Mouse (Mus musculus) adrenal gland, postnatal 4 days (tissue): ENCODE data around the gene Nipsnap1. TPM values are rescaled to one million over a fixed set of nuclear protein-coding genes. Genes with fewer than 3 reads are reported as not detected.

Experiments
- microRNA-seq: library from miRNA; unstranded; fragments of <30 nt; microRNA quantifications from one replicate; pipeline ENCODE4 v1.2.0, GENCODE M21; 2021
- total RNA-seq, 2 experiments: library from RNA; stranded (reverse); gene quantifications; 2 replicates each; pipeline ENCODE4 v1.2.3; 2021

Nipsnap1 gene
- total RNA-seq, 2 experiments from 2014 or later = 55.8 to 55.9 TPM

Small RNA genes within 50 kb of the gene (microRNA-seq; reads per million reads assigned to microRNA genes)
- 1.6 reads per million for gene Mir6918

Other genes starting within 250 kb of the Nipsnap1 start
- gene Ascc2, start 236.2 kb upstream of the Nipsnap1 start, total RNA-seq = 10 to 100 TPM; 37.9 to 40.1 TPM
- 100 to 1,000 TPM; 558 to 634 TPM for gene Uqcr10, start 169.6 kb upstream of the Nipsnap1 start, total RNA-seq
- 10 to 100 TPM; 45.4 to 45.7 TPM for gene Zmat5, start 169.3 kb upstream of the Nipsnap1 start, total RNA-seq
- under 1 TPM; 0.20 to 0.50 TPM for gene Cabp7, start 127.2 kb upstream of the Nipsnap1 start, total RNA-seq
- gene Nf2, start 24.4 kb upstream of the Nipsnap1 start, total RNA-seq = 10 to 100 TPM; 85.2 to 90.4 TPM
- 10 to 100 TPM; 36.3 to 37.6 TPM for gene Thoc5, start 21.4 kb downstream of the Nipsnap1 start, total RNA-seq
- 1 to 10 TPM; 3.0 to 3.9 TPM for gene Nefh, start 74.1 kb downstream of the Nipsnap1 start, total RNA-seq
- 10 to 100 TPM; 69.9 to 78.3 TPM for gene Ap1b1, start 112.9 kb downstream of the Nipsnap1 start, total RNA-seq
- gene Rasl10a, start 184.2 kb downstream of the Nipsnap1 start, total RNA-seq = 1 to 10 TPM in 1 of 2 experiments, under 1 TPM in 1; 0.65 to 1.2 TPM
- gene Gas2l1, start 191.4 kb downstream of the Nipsnap1 start, total RNA-seq = 10 to 100 TPM; 39.2 to 39.8 TPM
- gene Rhbdd3, start 225.0 kb downstream of the Nipsnap1 start, total RNA-seq = 10 to 100 TPM; 29.5 to 34.1 TPM
- 100 to 1,000 TPM; 523 to 585 TPM for gene Ewsr1, start 225.3 kb downstream of the Nipsnap1 start, total RNA-seq